Mouse (Mus musculus): ENCODE measurements around the gene Myo1g. TPM values are rescaled to one million over a fixed set of nuclear protein-coding genes. Genes with fewer than 3 reads are reported as not detected.

Gene Myo1g
- polyA plus RNA-seq, 1 experiment, result 0.77 TPM

GRCm38 (mm10) chr11:6519491-6520033, 1.2 kb downstream of the Myo1g start:
- no peak for DNase-seq
- Histone ChIP-seq H3K4me3 (replicated peaks; ENCODE audit: insufficient read depth, low read depth, low read length) (no peak overlapping the region), H3K27me3 (ENCODE audit: control insufficient read depth, insufficient read depth, low read length) (no peaks in the 10 kb centered on the region), H3K27ac (ENCODE audit: insufficient read depth, low read length) (no peak overlapping the region), H3K4me1 (ENCODE audit: control insufficient read depth, insufficient read depth, low read length) (0 out of 2 replicates have a peak, but pooled peaks cover 5% of the 10 kb centered on the region)
- TF ChIP-seq POLR2A (IDR thresholded peaks at IDR 0.05; ENCODE audit: borderline replicate concordance, insufficient read depth, low read length) (no peak), CTCF (IDR thresholded peaks at IDR 0.05; ENCODE audit: borderline replicate concordance, insufficient read depth, low read depth, low read length) (no peak)
- WGBS, result 85% methylated on average over 11 of the region's 11 CpGs

DNA sequence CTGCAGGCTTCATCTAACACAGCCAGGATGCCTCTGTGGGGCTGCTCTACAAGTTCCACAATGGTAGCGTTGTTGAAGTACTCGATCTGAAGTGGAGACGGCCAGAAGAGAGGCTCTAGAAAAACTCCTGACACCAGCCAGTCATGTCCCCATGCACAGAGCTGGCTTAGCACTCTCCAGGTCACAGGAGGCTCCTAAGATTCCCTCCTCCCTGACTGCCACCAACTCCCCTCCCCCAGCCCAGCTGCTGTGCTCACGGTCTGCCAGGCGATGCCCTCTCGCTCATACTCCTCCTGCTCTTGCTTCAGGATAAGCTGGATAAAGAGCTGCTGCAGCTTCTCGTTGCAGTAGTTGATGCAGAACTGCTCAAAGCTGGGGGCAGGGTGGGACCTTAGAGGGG, 5.9 kb downstream of the Myo1g start:
- WGBS, result 7% methylated on average over 7 of the region's 7 CpGs
- peak; percentile 33 to 37 for DNase-seq
- TF ChIP-seq CTCF (IDR thresholded peaks at IDR 0.05; ENCODE audit: borderline replicate concordance, insufficient read depth, low read depth, low read length) (no peak), POLR2A (IDR thresholded peaks at IDR 0.05; ENCODE audit: borderline replicate concordance, insufficient read depth, low read length) (no peak)
- Histone ChIP-seq H3K4me1 (ENCODE audit: control insufficient read depth, insufficient read depth, low read length) (0 out of 2 replicates have a peak, but pooled peaks cover 6% of the 10 kb centered on the region), H3K4me3 (replicated peaks; ENCODE audit: insufficient read depth, low read depth, low read length) (no peak overlapping the region), H3K27ac (ENCODE audit: insufficient read depth, low read length) (no peak overlapping the region), H3K27me3 (ENCODE audit: control insufficient read depth, insufficient read depth, low read length) (no peaks in the 10 kb centered on the region)

GRCm38 (mm10) chr11:6508269-6508876, 12.4 kb downstream of the Myo1g start:
- TF ChIP-seq POLR2A (IDR thresholded peaks at IDR 0.05; ENCODE audit: borderline replicate concordance, insufficient read depth, low read length) (no peak), CTCF (IDR thresholded peaks at IDR 0.05; ENCODE audit: borderline replicate concordance, insufficient read depth, low read depth, low read length) (no peak)
- DNase-seq, result no peak
- 61% methylated on average over 1 of the region's 1 CpGs for WGBS
- Histone ChIP-seq H3K4me1 (ENCODE audit: control insufficient read depth, insufficient read depth, low read length) (peaks cover 14% of the 10 kb centered on the region), H3K27ac (ENCODE audit: insufficient read depth, low read length) (no peak overlapping the region), H3K27me3 (ENCODE audit: control insufficient read depth, insufficient read depth, low read length) (no peaks in the 10 kb centered on the region), H3K4me3 (replicated peaks; ENCODE audit: insufficient read depth, low read depth, low read length) (no peak overlapping the region)

DNA sequence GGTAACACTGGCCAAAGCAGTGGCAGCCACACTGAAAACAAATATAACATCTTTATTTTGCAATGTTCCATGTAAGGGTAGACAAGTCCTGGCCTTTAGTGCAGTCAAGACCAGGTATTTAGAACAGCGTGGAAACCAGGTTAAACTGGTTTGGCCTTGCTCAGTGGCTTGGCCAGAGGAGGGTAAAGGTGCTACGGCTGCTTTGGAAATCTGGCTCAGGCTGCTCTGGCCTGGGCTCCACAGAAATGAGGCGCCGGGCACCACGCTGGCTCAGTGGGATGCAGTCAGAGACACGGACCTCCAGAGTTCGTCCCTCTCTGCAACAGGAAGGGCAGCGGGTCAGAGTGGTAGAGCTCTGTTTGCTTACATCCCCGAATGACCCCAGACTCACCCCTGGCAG, 14.2 kb downstream of the Myo1g start:
- TF ChIP-seq CTCF (IDR thresholded peaks at IDR 0.05; ENCODE audit: borderline replicate concordance, insufficient read depth, low read depth, low read length) (no peak), POLR2A (IDR thresholded peaks at IDR 0.05; ENCODE audit: borderline replicate concordance, insufficient read depth, low read length) (no peak)
- Histone ChIP-seq H3K4me1 (ENCODE audit: control insufficient read depth, insufficient read depth, low read length) (peaks cover 14% of the 10 kb centered on the region), H3K27me3 (ENCODE audit: control insufficient read depth, insufficient read depth, low read length) (no peaks in the 10 kb centered on the region), H3K4me3 (replicated peaks; ENCODE audit: insufficient read depth, low read depth, low read length) (no peak overlapping the region), H3K27ac (ENCODE audit: insufficient read depth, low read length) (no peak overlapping the region)
- no peak for DNase-seq
- 81% methylated on average over 9 of the region's 9 CpGs for WGBS

DNA sequence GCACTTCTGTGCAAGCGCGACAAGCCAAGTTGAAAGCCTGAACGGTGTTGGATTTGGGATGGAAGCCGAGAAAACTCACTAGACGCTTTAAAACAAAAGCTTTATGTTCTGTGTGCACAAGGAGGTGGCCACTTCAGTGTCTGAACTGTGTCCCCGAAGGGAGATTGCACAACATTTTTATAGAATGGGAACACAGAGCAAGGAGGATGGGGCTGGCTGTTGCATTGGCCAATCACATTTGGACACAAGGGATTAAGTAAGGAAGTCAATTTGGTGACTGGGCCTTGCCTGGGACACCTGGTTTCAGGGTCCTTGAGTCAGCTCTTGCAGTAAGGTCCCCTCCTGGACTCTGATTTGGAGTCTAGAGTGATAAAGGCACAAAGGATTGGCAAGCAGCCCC, 16.1 kb downstream of the Myo1g start:
- Histone ChIP-seq H3K4me1 (ENCODE audit: control insufficient read depth, insufficient read depth, low read length) (peaks cover 14% of the 10 kb centered on the region), H3K27ac (ENCODE audit: insufficient read depth, low read length) (no peak overlapping the region; the same call in 1 of the 2 replicates), H3K27me3 (ENCODE audit: control insufficient read depth, insufficient read depth, low read length) (no peaks in the 10 kb centered on the region), H3K4me3 (replicated peaks; ENCODE audit: insufficient read depth, low read depth, low read length) (no peak overlapping the region)
- 45% methylated on average over 6 of the region's 6 CpGs for WGBS
- TF ChIP-seq POLR2A (IDR thresholded peaks at IDR 0.05; ENCODE audit: borderline replicate concordance, insufficient read depth, low read length) (no peak), CTCF (IDR thresholded peaks at IDR 0.05; ENCODE audit: borderline replicate concordance, insufficient read depth, low read depth, low read length) (no peak)
- no peak for DNase-seq

DNA sequence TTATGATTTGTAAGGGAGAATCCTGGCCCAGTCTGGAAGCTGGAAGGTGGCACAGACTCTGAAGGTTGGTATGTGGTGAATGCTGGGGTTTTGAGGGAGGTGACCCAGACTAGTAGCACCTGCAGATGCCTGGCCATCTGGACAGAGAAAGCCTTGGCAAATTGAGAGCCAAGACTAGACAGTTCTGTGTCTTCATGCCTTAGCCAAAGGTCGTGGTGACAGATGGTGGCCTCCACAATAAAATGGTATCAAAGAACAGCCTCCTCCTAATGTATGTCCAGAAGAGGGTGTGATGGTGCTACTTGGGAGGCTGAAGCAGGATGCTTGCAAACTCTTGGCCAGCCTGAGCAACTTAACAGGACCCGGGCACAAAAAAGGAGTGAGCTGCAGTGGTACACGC, 16.5 kb downstream of the Myo1g start:
- DNase-seq, result peak; percentile 81 to 91
- Histone ChIP-seq H3K4me1 (ENCODE audit: control insufficient read depth, insufficient read depth, low read length) (peaks cover 14% of the 10 kb centered on the region), H3K4me3 (replicated peaks; ENCODE audit: insufficient read depth, low read depth, low read length) (no peak overlapping the region), H3K27me3 (ENCODE audit: control insufficient read depth, insufficient read depth, low read length) (no peaks in the 10 kb centered on the region), H3K27ac (ENCODE audit: insufficient read depth, low read length) (no peak overlapping the region; the same call in 1 of the 2 replicates)
- 20% methylated on average over 3 of the region's 3 CpGs for WGBS
- TF ChIP-seq CTCF (IDR thresholded peaks at IDR 0.05; ENCODE audit: borderline replicate concordance, insufficient read depth, low read depth, low read length) (peak; percentile 17; the same call in 1 of the 2 replicates), POLR2A (IDR thresholded peaks at IDR 0.05; ENCODE audit: borderline replicate concordance, insufficient read depth, low read length) (no peak)

- Histone ChIP-seq H3K4me3 (replicated peaks; ENCODE audit: insufficient read depth, low read depth, low read length) (no peak overlapping the region), H3K27ac (ENCODE audit: insufficient read depth, low read length) (no peak overlapping the region), H3K27me3 (ENCODE audit: control insufficient read depth, insufficient read depth, low read length) (no peaks in the 10 kb centered on the region), H3K4me1 (ENCODE audit: control insufficient read depth, insufficient read depth, low read length) (peaks cover 19% of the 10 kb centered on the region)
- DNase-seq, result no peak
- no peak for TF ChIP-seq CTCF (IDR thresholded peaks at IDR 0.05; ENCODE audit: borderline replicate concordance, insufficient read depth, low read depth, low read length)
- 94% methylated on average over 2 of the region's 2 CpGs for WGBS
Observed at GRCm38 (mm10) chr11:6502506-6502905, 18.3 kb downstream of the Myo1g start.

DNA sequence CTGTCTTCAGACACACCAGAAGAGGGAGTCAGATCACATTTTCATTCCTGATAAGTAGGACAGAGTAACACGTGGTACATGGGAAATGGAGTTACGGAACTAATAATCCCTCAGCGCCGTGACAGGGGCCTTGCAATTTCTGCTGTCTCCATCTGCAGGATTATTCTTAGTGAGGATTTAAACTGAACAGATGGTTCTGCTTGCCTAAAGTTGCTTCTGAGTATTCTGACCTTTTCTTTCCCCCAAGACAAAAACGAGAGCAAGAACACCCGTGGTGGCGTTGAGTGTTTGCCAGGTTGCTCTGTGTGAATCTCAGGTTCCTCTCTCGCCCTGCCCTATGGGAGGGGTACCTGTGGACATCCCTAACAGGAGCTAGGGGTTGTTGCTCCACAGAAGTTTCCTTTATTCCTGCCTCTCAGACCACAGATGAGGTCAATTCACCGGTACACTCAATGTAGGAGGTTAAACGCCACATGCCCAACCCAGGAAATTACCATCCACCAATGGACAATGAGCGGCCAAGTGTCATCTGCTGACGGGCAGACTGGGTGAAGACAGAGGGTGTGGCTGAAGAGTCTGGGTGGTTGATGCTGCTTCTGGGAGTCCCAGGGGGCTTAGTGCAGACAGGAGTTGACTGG, 23.3 kb downstream of the Myo1g start:
- TF ChIP-seq CTCF (IDR thresholded peaks at IDR 0.05; ENCODE audit: borderline replicate concordance, insufficient read depth, low read depth, low read length) (0 out of 2 replicates have a peak, but pooled peaks have one; percentile 7), POLR2A (IDR thresholded peaks at IDR 0.05; ENCODE audit: borderline replicate concordance, insufficient read depth, low read length) (no peak)
- H3K4me3 ChIP-seq (replicated peaks; ENCODE audit: insufficient read depth, low read depth, low read length), result peak overlapping the region; percentile 36
- peak; percentile 72 to 73 for DNase-seq
- peaks cover 8% of the 10 kb centered on the region; the same call in 1 of the 2 replicates for H3K4me1 ChIP-seq (ENCODE audit: control insufficient read depth, insufficient read depth, low read length)
- no peaks in the 10 kb centered on the region for H3K27me3 ChIP-seq (ENCODE audit: control insufficient read depth, insufficient read depth, low read length)
- peak overlapping the region; percentile 18; the same call in 1 of the 2 replicates for H3K27ac ChIP-seq (ENCODE audit: insufficient read depth, low read length)
- WGBS, result 12% methylated on average over 12 of the region's 12 CpGs

Measured in cerebellum, adult 2 months (tissue).